Mouse (Mus musculus) liver, embryonic 11.5 days (tissue): ENCODE data around the gene Nampt. TPM values are rescaled to one million over a fixed set of nuclear protein-coding genes. Genes with fewer than 3 reads are reported as not detected.

Source experiments
- ATAC-seq: fragments of 200-750 bp; cut with Nextera tagmentation; replicated peaks from 2 replicates; pipeline ENCODE4 v1.8.0; 2017; ENCODE audit warnings: moderate number of reproducible peaks, mild to moderate bottlenecking, moderate TSS enrichment, moderate library complexity; ENCODE audit not compliant: low FRiP score
- DNase-seq: peaks from one replicate; pipeline ENCODE4 v3.0.0-alpha.2; 2017; ENCODE audit warnings: low spot score
- H3K27ac ChIP-seq: fragments of 300-500 bp; sonication (generic); 2 replicates; pipeline ENCODE4 v1.5.1; 2014; ENCODE audit warnings: mild to moderate bottlenecking, low read depth, low read length, control low read depth
- H3K27me3 ChIP-seq: fragments of 300-500 bp; sonication (generic); replicated peaks from 2 replicates; pipeline ENCODE4 v1.6.1; 2014; ENCODE audit warnings: low read length, mixed read lengths; ENCODE audit not compliant: control insufficient read depth, insufficient read depth
- H3K36me3 ChIP-seq: fragments of 300-500 bp; sonication (generic); 2 replicates; pipeline ENCODE4 v1.6.1; 2014; ENCODE audit warnings: mild to moderate bottlenecking, low read length, moderate library complexity, mixed read lengths; ENCODE audit not compliant: control insufficient read depth, insufficient read depth
- H3K4me1 ChIP-seq: fragments of 300-500 bp; sonication (generic); replicated peaks from 2 replicates; pipeline ENCODE4 v1.6.1; 2014; ENCODE audit warnings: low read length, mixed read lengths; ENCODE audit not compliant: control insufficient read depth, insufficient read depth
- H3K4me2 ChIP-seq: fragments of 300-500 bp; sonication (generic); 2 replicates; pipeline ENCODE4 v1.6.1; 2014; ENCODE audit warnings: mild to moderate bottlenecking, control low read depth, moderate library complexity
- H3K4me3 ChIP-seq: fragments of 300-500 bp; sonication (generic); 2 replicates; pipeline ENCODE4 v1.5.1; 2014; ENCODE audit warnings: low read depth, low read length, control low read depth
- H3K9ac ChIP-seq: fragments of 300-500 bp; sonication (generic); 2 replicates; pipeline ENCODE4 v1.6.1; 2014; ENCODE audit warnings: low read depth, low read length, control low read depth
- H3K9me3 ChIP-seq: fragments of 300-500 bp; sonication (generic); 2 replicates; pipeline ENCODE4 v1.6.1; 2016; ENCODE audit warnings: low read length, inconsistent platforms, mixed read lengths; ENCODE audit not compliant: control insufficient read depth
- WGBS: fragments of 180-500 bp; shearing (Covaris S2); extraction: QIAGEN DNeasy Blood & Tissue Kit; methylation state at CpG from one replicate; pipeline ENCODE4 v1.1.7; 2014; 5-methylcytosine and 5-hydroxymethylcytosine counted together
- polyA plus RNA-seq: library from polyadenylated mRNA; unstranded; fragments of >200 nt; fragmentation: Nextera tagmentation; extraction: Ambion mirVana; gene quantifications from 2 replicates; pipeline ENCODE4 v1.2.1, GENCODE M21; 2014

Gene Nampt
- polyA plus RNA-seq, 1 experiment from 2014 or later, result 27.3 TPM

GRCm38 (mm10) chr12:32854866-32855265 lies 35.5 kb downstream of the Nampt start:
- Histone ChIP-seq H3K9ac (no peak overlapping the region), H3K4me1 (no peaks in the 10 kb centered on the region), H3K27me3 (no peaks in the 10 kb centered on the region), H3K27ac (no peak overlapping the region), H3K4me3 (no peak overlapping the region), H3K4me2 (no peak overlapping the region), H3K9me3 (no peaks in the 10 kb centered on the region), H3K36me3 (no peaks in the 10 kb centered on the region; the same call in 1 of the 2 replicates)
- ATAC-seq, result no peak
- no peak for DNase-seq
- 83% methylated on average over 6 of the region's 6 CpGs for WGBS

- no peaks in the 10 kb centered on the region; the same call in 1 of the 2 replicates for H3K36me3 ChIP-seq
- 80% methylated on average over 4 of the region's 4 CpGs for WGBS
Observed at GRCm38 (mm10) chr12:32855398-32855797, 36.1 kb downstream of the Nampt start.

GRCm38 (mm10) chr12:32856707-32857511 lies 37.6 kb downstream of the Nampt start:
- no peak overlapping the region for H3K27ac ChIP-seq
- no peaks in the 10 kb centered on the region for H3K27me3 ChIP-seq
- H3K4me2 ChIP-seq, result no peak overlapping the region
- WGBS, result 71% methylated on average over 14 of the region's 14 CpGs
- H3K9me3 ChIP-seq, result no peaks in the 10 kb centered on the region
- ATAC-seq (no peak), DNase-seq (no peak)
- H3K36me3 ChIP-seq, result no peaks in the 10 kb centered on the region
- no peak overlapping the region for H3K9ac ChIP-seq
- no peak overlapping the region for H3K4me3 ChIP-seq
- no peaks in the 10 kb centered on the region for H3K4me1 ChIP-seq

More at GRCm38 (mm10) chr12:32855398-32855797, 36.1 kb downstream of the Nampt start:
- no peaks in the 10 kb centered on the region for H3K9me3 ChIP-seq
- H3K27me3 ChIP-seq, result no peaks in the 10 kb centered on the region
- H3K27ac ChIP-seq, result no peak overlapping the region
- ATAC-seq (no peak), DNase-seq (no peak)
- no peak overlapping the region for H3K4me2 ChIP-seq
- no peaks in the 10 kb centered on the region for H3K4me1 ChIP-seq
- no peak overlapping the region for H3K4me3 ChIP-seq
- no peak overlapping the region for H3K9ac ChIP-seq

GRCm38 (mm10) chr12:32858444-32858843 lies 39.1 kb downstream of the Nampt start:
- no peak for DNase-seq
- WGBS, result 72% methylated on average over 1 of the region's 1 CpGs
- no peak for ATAC-seq
- no peak overlapping the region for H3K4me2 ChIP-seq
- H3K4me3 ChIP-seq, result no peak overlapping the region
- H3K27me3 ChIP-seq, result no peaks in the 10 kb centered on the region
- H3K36me3 ChIP-seq, result no peaks in the 10 kb centered on the region
- H3K4me1 ChIP-seq, result no peaks in the 10 kb centered on the region
- H3K27ac ChIP-seq, result no peak overlapping the region
- H3K9ac ChIP-seq, result no peak overlapping the region
- no peaks in the 10 kb centered on the region for H3K9me3 ChIP-seq

GRCm38 (mm10) chr12:32860820-32861219 lies 41.5 kb downstream of the Nampt start:
- Histone ChIP-seq H3K36me3 (no peaks in the 10 kb centered on the region), H3K4me2 (no peak overlapping the region), H3K9me3 (no peaks in the 10 kb centered on the region), H3K9ac (no peak overlapping the region), H3K27ac (no peak overlapping the region), H3K4me3 (no peak overlapping the region), H3K4me1 (no peaks in the 10 kb centered on the region), H3K27me3 (no peaks in the 10 kb centered on the region)
- 79% methylated on average over 5 of the region's 5 CpGs for WGBS
- no peak for DNase-seq
- no peak for ATAC-seq

GRCm38 (mm10) chr12:32870815-32871214 lies 51.5 kb downstream of the Nampt start:
- no peaks in the 10 kb centered on the region for H3K4me1 ChIP-seq
- ATAC-seq, result no peak
- no peak for DNase-seq

GRCm38 (mm10) chr12:32877500-32877899 lies 58.2 kb downstream of the Nampt start:
- H3K27me3 ChIP-seq, result no peaks in the 10 kb centered on the region
- H3K9me3 ChIP-seq, result no peaks in the 10 kb centered on the region
- DNase-seq (no peak), ATAC-seq (no peak)
- WGBS, result 76% methylated on average over 9 of the region's 9 CpGs
- no peaks in the 10 kb centered on the region for H3K4me1 ChIP-seq
- no peak overlapping the region for H3K4me3 ChIP-seq
- H3K9ac ChIP-seq, result no peak overlapping the region
- H3K4me2 ChIP-seq, result no peak overlapping the region
- no peaks in the 10 kb centered on the region for H3K36me3 ChIP-seq
- H3K27ac ChIP-seq, result no peak overlapping the region

More at GRCm38 (mm10) chr12:32870815-32871214, 51.5 kb downstream of the Nampt start:
- Histone ChIP-seq H3K27me3 (no peaks in the 10 kb centered on the region), H3K9ac (no peak overlapping the region), H3K9me3 (no peaks in the 10 kb centered on the region), H3K36me3 (no peaks in the 10 kb centered on the region), H3K4me3 (no peak overlapping the region), H3K27ac (no peak overlapping the region), H3K4me2 (no peak overlapping the region)
- WGBS, result 82% methylated on average over 5 of the region's 5 CpGs

- H3K27me3 ChIP-seq, result no peaks in the 10 kb centered on the region
- H3K4me2 ChIP-seq, result no peak overlapping the region
- no peaks in the 10 kb centered on the region for H3K36me3 ChIP-seq
- no peak overlapping the region for H3K9ac ChIP-seq
- WGBS, result 81% methylated on average over 11 of the region's 11 CpGs
- H3K4me1 ChIP-seq, result no peaks in the 10 kb centered on the region
- no peak for ATAC-seq
- H3K4me3 ChIP-seq, result no peak overlapping the region
- H3K9me3 ChIP-seq, result no peaks in the 10 kb centered on the region
- no peak for DNase-seq
- H3K27ac ChIP-seq, result no peak overlapping the region
Observed at GRCm38 (mm10) chr12:32877964-32878571, 58.7 kb downstream of the Nampt start.

GRCm38 (mm10) chr12:32879371-32879770 lies 60.0 kb downstream of the Nampt start:
- no peak for ATAC-seq
- Histone ChIP-seq H3K4me3 (no peak overlapping the region), H3K27ac (no peak overlapping the region), H3K4me2 (no peak overlapping the region), H3K9me3 (no peaks in the 10 kb centered on the region), H3K4me1 (no peaks in the 10 kb centered on the region), H3K9ac (no peak overlapping the region), H3K27me3 (no peaks in the 10 kb centered on the region), H3K36me3 (no peaks in the 10 kb centered on the region)
- WGBS, result 70% methylated on average over 3 of the region's 3 CpGs
- no peak for DNase-seq
